Comparison of ENCODE assay signal across 9 mouse cellular contexts in genomic region chr6:125622434-125622833, GRCm38 (mm10).
DNase-seq lines count a peak whose midpoint lies in the region; ATAC-seq and TF ChIP-seq lines count a peak whose summit lies in the region.
"Had no signal": no experiment of that assay in that cellular context is flagged by ENCODE, and none has a peak within 500 bp of the region (broad histone marks: within the 10 kb centered on the region; RNA-seq: fewer than 3 reads in every experiment).

No protein-coding gene starts in this region.

- H3K4me2 ChIP-seq in intestine, embryonic 16.5 days (ENCODE audit: low read depth, low read length), result no peak overlapping the region
- H3K4me2 ChIP-seq in intestine, embryonic 15.5 days (replicated peaks), result no peak overlapping the region
- H3K4me2 ChIP-seq: limb, embryonic 13.5 days had no signal

- H3K9ac ChIP-seq in intestine, embryonic 16.5 days (ENCODE audit: low read depth, low read length), result no peak overlapping the region
- no peak overlapping the region for H3K9ac ChIP-seq in intestine, embryonic 15.5 days
- H3K9ac ChIP-seq in ES-Bruce4 (ENCODE audit: low read depth, poor library complexity, severe bottlenecking), result no peak overlapping the region
- H3K9ac ChIP-seq: limb, embryonic 13.5 days had no signal

- TF ChIP-seq CTCF in ES-Bruce4 (IDR thresholded peaks at IDR 0.05; ENCODE audit: low read depth, low read length), result peak; percentile 10

- 68% methylated on average over 2 of the region's 2 CpGs for WGBS in intestine, embryonic 16.5 days
- 58% methylated on average over 2 of the region's 2 CpGs for WGBS in intestine, embryonic 15.5 days

- no peaks in the 10 kb centered on the region for H3K9me3 ChIP-seq in intestine, embryonic 16.5 days (ENCODE audit: control insufficient read depth, low read length)
- no peaks in the 10 kb centered on the region for H3K9me3 ChIP-seq in intestine, embryonic 15.5 days
- no peaks in the 10 kb centered on the region for H3K9me3 ChIP-seq in ES-Bruce4 (replicated peaks; ENCODE audit: control insufficient read depth, insufficient read depth, low read length, poor library complexity, severe bottlenecking)
- H3K9me3 ChIP-seq: limb, embryonic 13.5 days had no signal

- TF ChIP-seq POLR2A in ES-Bruce4 (IDR thresholded peaks at IDR 0.05; ENCODE audit: insufficient read depth, low read length), result no peak

- H3K36me3 ChIP-seq in intestine, embryonic 16.5 days (ENCODE audit: control insufficient read depth, insufficient read depth, low read length), result no peaks in the 10 kb centered on the region
- no peaks in the 10 kb centered on the region for H3K36me3 ChIP-seq in intestine, embryonic 15.5 days
- no peaks in the 10 kb centered on the region for H3K36me3 ChIP-seq in ES-Bruce4 (ENCODE audit: control insufficient read depth, insufficient read depth, low read length, poor library complexity, severe bottlenecking)
- H3K36me3 ChIP-seq: limb, embryonic 13.5 days had no signal

- no peak for TF ChIP-seq EP300 in ES-Bruce4 (IDR thresholded peaks at IDR 0.05; ENCODE audit: insufficient read depth, low read depth, low read length)

- H3K27me3 ChIP-seq in intestine, embryonic 16.5 days (replicated peaks; ENCODE audit: control insufficient read depth, insufficient read depth, low read length), result no peaks in the 10 kb centered on the region
- no peaks in the 10 kb centered on the region for H3K27me3 ChIP-seq in intestine, embryonic 15.5 days (replicated peaks)
- no peaks in the 10 kb centered on the region for H3K27me3 ChIP-seq in ES-Bruce4 (ENCODE audit: control insufficient read depth, insufficient read depth, low read length, poor library complexity, severe bottlenecking)

- no peak overlapping the region for H3K27ac ChIP-seq in intestine, embryonic 16.5 days (ENCODE audit: low read length)
- no peak overlapping the region for H3K27ac ChIP-seq in intestine, embryonic 15.5 days
- no peak overlapping the region for H3K27ac ChIP-seq in ES-Bruce4 (ENCODE audit: insufficient read depth, low read length)
- H3K27ac ChIP-seq: limb, embryonic 13.5 days had no signal

- H3K4me1 ChIP-seq in intestine, embryonic 16.5 days (ENCODE audit: control insufficient read depth, insufficient read depth, low read length), result no peaks in the 10 kb centered on the region
- no peaks in the 10 kb centered on the region for H3K4me1 ChIP-seq in intestine, embryonic 15.5 days (replicated peaks)
- H3K4me1 ChIP-seq in ES-Bruce4 (ENCODE audit: control insufficient read depth, insufficient read depth, low read length), result no peaks in the 10 kb centered on the region
- H3K4me1 ChIP-seq: limb, embryonic 13.5 days had no signal

- no peak overlapping the region for H3K4me3 ChIP-seq in intestine, embryonic 16.5 days (ENCODE audit: low read length)
- H3K4me3 ChIP-seq in intestine, embryonic 15.5 days (replicated peaks), result no peak overlapping the region
- H3K4me3 ChIP-seq in ES-Bruce4 (ENCODE audit: low read depth, low read length), result no peak overlapping the region
- H3K4me3 ChIP-seq: limb, embryonic 13.5 days had no signal

- peak; percentile 38; the same call in 1 of the 2 replicates for ATAC-seq in intestine, embryonic 16.5 days
- no peak for ATAC-seq in intestine, embryonic 15.5 days
- ATAC-seq in erythroblast, adult 5-6 weeks (replicated peaks; ENCODE audit: low FRiP score, poor library complexity, severe bottlenecking), result peak; percentile 61; the same call in 1 of the 2 replicates

- DNase-seq in 3T3-L1 (ENCODE audit: low read depth, low spot score), result peak; percentile 68
- no peak for DNase-seq in natural killer cell, adult 2 months (ENCODE audit: low spot score in 2 of 2)
- no peak for DNase-seq in gastrocnemius, adult 18-20 months (ENCODE audit: low spot score)
- no peak for DNase-seq in lung, postnatal 10 days
